Mouse (Mus musculus) E14TG2a.4 (cell line): ENCODE data around the gene Sash1.

Source experiments
- H3K27me3 ChIP-seq: 2 replicates; pipeline ENCODE4 v1.6.1; 2014; ENCODE audit warnings: low read length, control low read depth; ENCODE audit not compliant: insufficient read depth
- H3K36me3 ChIP-seq: 2 replicates; pipeline ENCODE4 v1.6.1; 2014; ENCODE audit warnings: low read length, control low read depth; ENCODE audit not compliant: insufficient read depth
- H3K4me1 ChIP-seq: replicated peaks from 2 replicates; pipeline ENCODE4 v1.6.1; 2014; ENCODE audit warnings: low read depth, low read length, control low read depth
- H3K4me3 ChIP-seq: replicated peaks from 2 replicates; pipeline ENCODE4 v1.5.1; 2014; ENCODE audit warnings: mild to moderate bottlenecking, low read length
- H3K9me3 ChIP-seq: 2 replicates; pipeline ENCODE4 v1.6.1; 2014; ENCODE audit warnings: low read length, control low read depth
- CTCF ChIP-seq: conservative IDR thresholded peaks from 2 replicates; pipeline ENCODE4 v1.5.1; 2014; ENCODE audit warnings: low read length
- NANOG ChIP-seq: IDR thresholded peaks from 2 replicates; pipeline ENCODE4 v1.6.1; 2014; ENCODE audit warnings: borderline replicate concordance, low read length, mixed read lengths
- POU5F1 ChIP-seq: IDR thresholded peaks from 2 replicates; pipeline ENCODE4 v1.6.1; 2014; ENCODE audit warnings: low read length, borderline replicate concordance

Gene Sash1

GRCm38 (mm10) chr10:8926906-8927305, 41.0 kb upstream of the Sash1 start:
- H3K4me3 ChIP-seq = no peak overlapping the region
- TF ChIP-seq POU5F1 (no peak), CTCF (no peak), NANOG (no peak)
- no peaks in the 10 kb centered on the region for H3K36me3 ChIP-seq
- H3K4me1 ChIP-seq = peaks cover 12% of the 10 kb centered on the region
- 0 out of 2 replicates have a peak, but pooled peaks cover 2% of the 10 kb centered on the region for H3K27me3 ChIP-seq
- no peaks in the 10 kb centered on the region for H3K9me3 ChIP-seq

- Histone ChIP-seq H3K4me3 (no peak overlapping the region), H3K27me3 (0 out of 2 replicates have a peak, but pooled peaks cover 5% of the 10 kb centered on the region), H3K4me1 (peaks cover 12% of the 10 kb centered on the region), H3K9me3 (no peaks in the 10 kb centered on the region), H3K36me3 (no peaks in the 10 kb centered on the region)
- no peak for TF ChIP-seq NANOG
These were observed 40.4 kb upstream of the Sash1 start for GRCm38 (mm10) chr10:8926295-8926694.

GRCm38 (mm10) chr10:8925299-8925698, 39.4 kb upstream of the Sash1 start:
- TF ChIP-seq POU5F1 = no peak
- no peak for TF ChIP-seq CTCF
- TF ChIP-seq NANOG = no peak
- Histone ChIP-seq H3K4me3 (no peak overlapping the region), H3K27me3 (0 out of 2 replicates have a peak, but pooled peaks cover 5% of the 10 kb centered on the region), H3K4me1 (peaks cover 12% of the 10 kb centered on the region), H3K9me3 (no peaks in the 10 kb centered on the region), H3K36me3 (no peaks in the 10 kb centered on the region)

- H3K36me3 ChIP-seq = no peaks in the 10 kb centered on the region
- TF ChIP-seq POU5F1 (no peak), NANOG (no peak), CTCF (no peak)
These were observed 35.3 kb upstream of the Sash1 start for GRCm38 (mm10) chr10:8921098-8921693.

GRCm38 (mm10) chr10:8917798-8918197, 31.9 kb upstream of the Sash1 start:
- TF ChIP-seq POU5F1 (no peak), NANOG (no peak), CTCF (no peak)
- Histone ChIP-seq H3K36me3 (no peaks in the 10 kb centered on the region), H3K27me3 (peaks cover 5% of the 10 kb centered on the region; the same call in 1 of the 2 replicates), H3K4me3 (no peak overlapping the region), H3K4me1 (peaks cover 5% of the 10 kb centered on the region; the same call in 1 of the 2 replicates), H3K9me3 (no peaks in the 10 kb centered on the region)

More at GRCm38 (mm10) chr10:8921098-8921693, 35.3 kb upstream of the Sash1 start:
- H3K4me3 ChIP-seq = no peak overlapping the region
- H3K27me3 ChIP-seq = 0 out of 2 replicates have a peak, but pooled peaks cover 5% of the 10 kb centered on the region
- H3K9me3 ChIP-seq = no peaks in the 10 kb centered on the region
- H3K4me1 ChIP-seq = no peaks in the 10 kb centered on the region

- Histone ChIP-seq H3K27me3 (peaks cover 5% of the 10 kb centered on the region; the same call in 1 of the 2 replicates), H3K9me3 (no peaks in the 10 kb centered on the region), H3K36me3 (no peaks in the 10 kb centered on the region), H3K4me1 (peaks cover 5% of the 10 kb centered on the region; the same call in 1 of the 2 replicates), H3K4me3 (no peak overlapping the region)
- TF ChIP-seq NANOG = no peak
- TF ChIP-seq POU5F1 = no peak
- no peak for TF ChIP-seq CTCF
These were observed 31.5 kb upstream of the Sash1 start for GRCm38 (mm10) chr10:8917350-8917749.

- Histone ChIP-seq H3K4me1 (peaks cover 5% of the 10 kb centered on the region; the same call in 1 of the 2 replicates), H3K4me3 (no peak overlapping the region), H3K36me3 (no peaks in the 10 kb centered on the region), H3K9me3 (no peaks in the 10 kb centered on the region), H3K27me3 (peaks cover 2% of the 10 kb centered on the region; the same call in 1 of the 2 replicates)
- TF ChIP-seq NANOG = no peak
- no peak for TF ChIP-seq POU5F1
- no peak for TF ChIP-seq CTCF
These were observed 29.9 kb upstream of the Sash1 start for GRCm38 (mm10) chr10:8915755-8916154.

- Histone ChIP-seq H3K36me3 (no peaks in the 10 kb centered on the region), H3K27me3 (peaks cover 2% of the 10 kb centered on the region; the same call in 1 of the 2 replicates), H3K4me1 (peaks cover 5% of the 10 kb centered on the region; the same call in 1 of the 2 replicates), H3K4me3 (no peak overlapping the region), H3K9me3 (no peaks in the 10 kb centered on the region)
- no peak for TF ChIP-seq POU5F1
These were observed 28.0 kb upstream of the Sash1 start for GRCm38 (mm10) chr10:8913904-8914303.
